Mouse (Mus musculus) mesoderm, embryonic 11.5 days (tissue): Measurements from ENCODE around the gene Gm2310.
"Not testable (repeated sequence)": the region's sequence is repeated elsewhere in the genome, so short reads cannot be mapped to it uniquely, and the experiment has no call there.

Source experiments
- DNase-seq: peaks from one replicate; pipeline ENCODE4 v3.0.0-alpha.2; 2012; ENCODE audit warnings: low read depth, low spot score

Gene Gm2310

DNA sequence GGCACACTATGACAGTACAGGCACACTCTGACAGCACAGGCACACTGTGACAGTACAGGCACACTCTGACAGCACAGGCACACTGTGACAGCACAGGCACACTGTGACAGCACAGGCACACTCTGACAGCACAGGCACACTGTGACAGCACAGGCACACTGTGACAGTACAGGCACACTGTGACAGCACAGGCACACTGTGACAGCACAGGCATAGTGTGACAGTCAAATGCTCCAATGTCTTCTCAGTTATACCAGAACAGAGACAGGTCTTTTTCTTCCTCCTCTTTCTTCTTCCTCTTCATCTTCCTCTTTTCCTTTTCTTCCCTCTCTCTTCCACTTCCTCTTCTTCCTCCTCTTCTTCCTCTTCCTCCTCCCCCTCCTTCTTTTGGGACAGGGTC, at the start of gene Gm2310:
Gene Gm2310 (minus strand): TSS at position 101 of the 400 bp plus-strand sequence.
- DNase-seq, result not testable (repeated sequence)

DNA sequence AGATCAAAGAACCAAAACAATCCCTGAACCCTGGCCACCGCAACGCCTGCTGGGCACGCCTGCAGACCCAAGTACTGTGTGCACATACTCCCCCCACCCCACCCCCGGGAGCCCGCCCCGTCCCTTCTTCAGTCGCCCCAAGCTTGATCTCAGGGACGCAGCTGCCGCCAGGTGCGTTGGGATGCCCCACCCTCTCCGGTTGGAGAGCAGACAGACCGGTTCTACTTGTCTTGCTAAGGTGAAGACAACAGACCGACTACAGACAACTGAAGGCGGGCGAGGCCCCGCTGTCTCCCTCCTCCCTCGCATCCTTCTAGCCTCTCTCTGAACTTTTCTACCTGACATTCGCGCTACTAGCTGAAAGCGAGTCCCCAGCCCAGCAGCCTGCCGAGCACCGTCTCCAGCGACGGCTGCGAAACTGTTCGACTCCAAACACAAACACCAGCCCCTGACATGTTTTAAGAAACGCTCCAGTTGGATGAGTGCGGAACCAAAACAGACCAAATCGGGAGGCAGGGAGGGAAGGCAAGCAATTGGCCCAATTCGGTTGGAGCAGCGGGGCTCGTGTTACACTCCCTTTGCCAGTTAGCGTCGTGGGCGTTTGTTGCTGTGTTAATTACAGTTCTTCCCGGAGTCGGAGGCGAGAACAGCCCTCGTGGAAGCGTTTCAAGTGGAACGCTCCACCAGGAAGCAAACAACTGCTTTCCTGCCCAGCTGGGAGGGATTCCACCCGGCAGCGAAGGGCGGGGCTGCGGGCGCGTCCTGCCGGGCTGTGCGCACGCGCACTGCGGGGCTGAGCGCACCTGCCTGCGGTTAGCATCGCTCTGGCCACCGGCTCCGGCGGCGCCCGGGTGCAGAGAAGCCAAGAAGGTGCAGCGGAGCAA, 49.1 kb upstream of the Gm2310 start:
- peak; percentile 81 for DNase-seq

DNA sequence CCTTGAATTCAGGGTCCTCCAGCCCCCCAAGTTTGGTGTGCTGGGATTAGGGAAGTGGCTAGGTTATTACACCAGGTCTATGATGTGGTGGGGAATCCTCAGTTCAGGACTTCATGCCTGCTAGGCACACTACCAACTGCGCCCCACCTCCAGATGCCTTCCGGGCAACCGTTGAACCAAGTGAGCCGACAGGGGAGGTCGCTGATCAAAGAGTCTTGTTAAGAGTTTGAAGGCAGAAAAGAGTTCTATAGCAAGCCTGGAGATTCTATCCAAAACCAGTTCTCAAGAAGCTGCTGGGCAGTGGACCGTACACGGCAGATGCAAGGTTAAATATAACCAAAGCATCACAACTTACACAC, 48.5 kb upstream of the Gm2310 start:
- DNase-seq, result no peak

DNA sequence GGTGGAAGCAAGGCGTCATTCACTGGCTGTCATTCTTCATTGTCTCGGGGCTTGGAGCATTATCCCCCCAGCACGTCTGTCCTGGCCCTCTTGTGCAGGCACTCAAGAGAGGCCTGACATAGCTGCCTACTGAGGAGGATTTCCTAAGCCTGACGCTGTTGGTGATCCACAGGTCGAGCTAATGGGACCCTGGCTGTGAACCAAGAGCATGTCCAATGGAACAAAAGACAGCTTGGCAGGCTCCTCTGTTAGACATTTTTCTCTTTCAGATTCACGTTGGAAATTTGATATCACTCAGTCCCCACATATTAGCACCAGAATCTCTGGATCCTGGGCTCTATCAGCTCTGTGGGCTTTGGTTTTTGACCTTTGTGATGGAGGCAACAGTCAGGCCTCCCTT, 45.7 kb upstream of the Gm2310 start:
- no peak for DNase-seq

DNA sequence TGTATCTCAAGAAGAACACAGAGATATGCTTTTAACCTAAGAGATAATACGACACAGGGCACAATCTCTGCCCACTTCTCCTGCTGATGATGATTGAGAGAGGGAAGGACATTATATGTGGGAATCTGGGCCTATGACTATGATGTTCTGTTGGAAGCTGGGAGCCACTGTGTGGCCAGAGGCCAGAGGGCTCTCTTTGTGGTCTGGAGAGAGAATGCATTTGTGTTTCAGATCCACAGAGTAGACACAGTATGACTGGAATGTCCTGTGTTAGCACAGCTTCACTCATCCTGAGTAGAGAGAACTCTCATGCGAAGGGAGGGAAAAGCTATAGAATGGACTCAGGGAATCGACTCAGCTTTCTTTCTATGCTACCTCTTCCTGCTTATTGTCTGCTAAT, 44.6 kb upstream of the Gm2310 start:
- DNase-seq, result no peak

DNA sequence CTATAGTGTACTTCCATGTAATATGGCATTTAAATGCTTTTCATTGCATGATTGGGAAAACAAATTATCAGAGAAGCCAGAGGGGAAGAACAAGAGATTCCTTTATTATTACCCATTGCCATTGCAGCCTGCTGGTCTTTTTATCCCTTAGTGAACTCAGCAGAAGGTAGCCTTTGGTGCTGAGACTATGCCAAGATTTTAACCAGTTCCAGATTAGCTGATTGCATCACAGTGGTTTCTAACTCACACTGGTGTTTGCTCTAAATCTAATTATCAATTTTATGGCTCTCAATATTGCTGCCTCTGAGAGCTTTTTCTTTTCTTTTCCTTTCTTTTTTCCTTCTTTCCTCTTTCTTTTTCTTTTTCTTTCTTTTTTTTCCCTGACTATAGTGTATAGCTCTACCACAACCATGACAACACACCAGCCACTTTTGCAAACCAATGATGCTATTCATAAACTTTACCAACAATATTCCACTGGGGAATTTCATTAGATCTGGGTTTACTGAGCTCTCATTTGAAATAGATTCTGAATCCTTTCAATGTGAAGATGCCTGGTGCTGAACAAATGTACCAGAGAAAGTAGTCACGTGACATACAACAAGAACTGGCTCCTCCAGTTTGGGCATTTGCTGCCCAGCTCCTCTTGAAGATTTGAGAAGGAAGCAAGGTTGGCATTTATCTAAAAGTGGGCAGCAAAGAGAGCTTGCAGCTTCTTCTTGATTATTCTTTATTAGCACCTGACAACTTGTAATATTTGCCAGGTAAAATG, 43.9 kb upstream of the Gm2310 start:
- DNase-seq, result no peak

DNA sequence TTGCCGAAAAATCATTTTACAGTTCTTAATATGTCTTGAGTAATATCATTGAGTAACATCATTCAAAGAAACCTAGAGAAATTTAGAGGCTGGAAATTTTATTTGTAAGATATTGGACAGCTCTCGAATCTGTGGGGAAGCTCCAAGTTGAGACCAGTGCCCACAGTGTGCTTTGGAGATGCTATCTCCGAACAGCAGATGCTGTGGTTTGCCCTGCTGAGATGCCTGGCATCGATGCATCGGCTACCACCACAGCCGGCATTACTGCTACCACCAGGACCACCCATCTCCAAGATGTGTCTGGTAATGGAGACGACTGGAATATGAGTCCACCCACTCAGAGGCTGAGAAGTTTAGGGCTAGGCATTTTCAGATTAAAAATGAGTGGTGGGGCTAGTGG, 43.0 kb upstream of the Gm2310 start:
- no peak for DNase-seq

DNA sequence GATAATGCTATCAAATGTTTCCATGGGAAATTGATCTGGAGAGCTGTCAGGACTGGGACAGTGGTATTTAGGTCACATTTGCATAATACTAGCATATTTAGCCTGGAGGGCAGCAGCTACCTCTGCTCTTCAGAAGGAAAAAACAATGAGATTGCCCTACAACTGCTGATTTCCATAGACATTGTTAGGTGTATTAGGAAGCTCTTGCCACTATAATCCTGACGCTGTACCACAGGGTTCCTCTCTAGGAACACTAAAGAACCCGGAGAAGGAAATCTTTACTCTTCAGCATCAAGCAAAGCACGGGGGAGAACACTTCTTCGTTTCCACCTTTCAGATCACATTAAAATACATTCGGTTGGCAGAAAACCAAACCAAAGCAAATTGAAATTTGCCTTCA, 11.4 kb upstream of the Gm2310 start:
- no peak for DNase-seq

DNA sequence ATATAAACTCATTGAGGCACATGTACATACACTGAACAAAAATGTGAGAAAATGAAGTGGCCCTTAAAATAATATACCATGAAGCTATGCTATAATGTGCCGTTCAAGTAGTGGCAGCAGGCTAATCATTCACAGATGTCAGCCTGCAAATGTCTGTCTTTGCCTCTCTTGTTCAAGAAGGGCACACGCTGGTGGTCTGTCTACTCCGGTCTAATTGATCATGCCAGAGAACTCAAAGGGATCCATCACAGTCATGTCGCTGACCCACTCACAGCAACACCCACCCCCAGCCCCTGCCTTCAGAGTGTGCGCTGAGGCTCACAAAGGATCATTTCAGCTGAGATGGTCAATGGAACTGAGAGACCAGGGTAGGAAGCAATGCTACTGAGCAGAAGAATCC, 6.8 kb downstream of the Gm2310 start:
- peak; percentile 53 for DNase-seq

DNA sequence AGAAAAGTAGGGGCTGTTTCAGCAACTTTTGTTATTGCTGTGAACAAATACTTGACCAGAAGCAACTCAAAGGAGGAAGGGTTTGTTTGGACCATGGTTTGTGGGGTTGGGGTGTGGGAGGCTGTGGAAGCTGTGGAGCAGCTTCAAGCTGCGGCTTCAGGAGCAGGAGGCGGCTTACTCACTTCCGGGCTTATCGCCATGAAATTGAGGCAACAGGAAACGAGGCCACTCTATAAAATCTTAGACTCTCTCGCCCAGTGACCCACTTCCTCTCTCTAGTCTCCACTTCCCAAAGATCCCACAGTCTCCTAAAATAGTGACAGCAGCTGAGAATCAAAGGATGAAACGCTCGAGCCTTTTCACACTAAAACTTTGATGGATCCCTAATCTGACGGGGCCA, 7.9 kb downstream of the Gm2310 start:
- no peak for DNase-seq

DNA sequence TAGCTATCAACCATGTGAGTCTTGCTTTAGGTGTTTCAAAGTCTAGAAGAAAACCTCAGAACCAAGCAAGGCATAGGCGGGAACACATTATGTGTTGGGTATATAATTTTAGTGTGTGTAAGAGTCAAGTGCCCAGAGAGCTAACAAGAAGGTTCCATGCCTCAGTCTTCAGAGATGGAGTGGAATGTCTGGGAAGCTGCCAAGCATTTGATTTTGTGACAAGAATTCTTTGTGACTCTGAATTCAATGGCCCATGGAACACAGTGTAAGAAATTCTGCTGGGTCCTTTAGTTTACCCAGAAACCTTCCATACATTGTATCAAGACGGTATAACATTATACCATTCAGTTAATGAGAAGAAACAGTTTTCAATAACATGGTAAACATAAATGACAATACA, 17.3 kb downstream of the Gm2310 start:
- no peak for DNase-seq

DNA sequence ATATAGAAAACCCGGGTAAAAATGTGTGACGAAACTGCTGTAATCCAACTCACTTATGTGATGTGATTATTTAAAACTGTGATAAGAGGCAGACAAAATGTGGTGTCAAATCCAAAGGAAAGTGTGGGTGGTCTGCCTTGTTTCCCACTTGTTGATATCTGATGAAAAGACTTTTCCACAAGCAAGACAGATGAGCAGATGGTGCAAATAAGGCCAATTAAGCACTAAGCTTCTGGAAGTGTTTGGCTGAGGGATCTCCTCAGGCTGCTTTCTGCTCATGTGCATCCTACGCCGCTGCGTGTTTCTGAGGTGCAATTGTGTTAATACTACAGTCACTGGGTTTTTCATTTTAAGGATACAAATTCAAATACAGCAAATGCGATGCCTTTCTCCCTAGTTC, 34.5 kb downstream of the Gm2310 start:
- DNase-seq, result no peak

DNA sequence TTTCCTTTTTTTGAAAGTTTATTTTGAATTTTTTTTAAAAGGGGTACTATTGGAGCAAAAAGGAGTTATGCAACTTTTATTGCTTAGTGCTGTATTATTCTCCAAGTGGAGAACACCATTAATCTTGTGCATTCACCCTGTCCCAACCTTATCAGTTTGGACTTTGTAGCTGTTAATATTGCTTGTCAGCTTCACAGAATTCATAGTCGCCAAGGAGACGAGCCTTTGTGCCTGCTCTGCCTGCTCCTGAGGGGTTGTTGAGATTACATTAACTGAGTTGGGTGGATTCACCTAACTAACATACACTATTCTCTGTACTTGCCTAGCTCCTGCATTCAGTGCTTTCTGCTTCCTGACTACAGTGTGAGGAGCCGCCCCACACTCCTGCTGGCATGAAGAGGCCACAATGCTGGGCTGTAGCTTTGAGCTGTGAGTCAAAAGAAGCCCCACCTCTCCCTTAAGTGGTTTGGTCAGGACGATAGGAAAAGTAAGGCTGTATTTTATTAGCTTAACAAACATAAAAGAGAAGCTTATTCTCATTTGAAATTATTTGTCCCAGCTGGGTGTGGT, 50.7 kb downstream of the Gm2310 start:
- no peak for DNase-seq
